Mouse (Mus musculus) midbrain, embryonic 13.5 days (tissue): ENCODE measurements at regions not wholly inside any gene's neighbourhood (a gene's known extent, or its start where the extent isn't known, plus 50 kb on each side); places are given as distances from the start of the nearest gene placed in this dataset.
"Not testable (repeated sequence)": the region's sequence is repeated elsewhere in the genome, so short reads cannot be mapped to it uniquely, and the experiment has no call there.

ENCODE experiments used
- ATAC-seq: fragments of 200-750 bp; cut with Nextera tagmentation; 2 replicates; pipeline ENCODE4 v1.8.0; 2017; ENCODE audit warnings: mild to moderate bottlenecking, moderate TSS enrichment, moderate library complexity
- H3K27ac ChIP-seq: fragments of 300-500 bp; sonication (generic); 2 replicates; pipeline ENCODE4 v1.5.1; 2015; ENCODE audit warnings: inconsistent platforms, mild to moderate bottlenecking, moderate library complexity
- H3K27me3 ChIP-seq: fragments of 300-500 bp; sonication (generic); 2 replicates; pipeline ENCODE4 v1.6.1; 2015; ENCODE audit warnings: mild to moderate bottlenecking, inconsistent platforms
- H3K36me3 ChIP-seq: fragments of 300-500 bp; sonication (generic); 2 replicates; pipeline ENCODE4 v1.6.1; 2015; ENCODE audit warnings: mild to moderate bottlenecking, inconsistent platforms
- H3K4me1 ChIP-seq: fragments of 300-500 bp; sonication (generic); replicated peaks from 2 replicates; pipeline ENCODE4 v1.6.1; 2015; ENCODE audit warnings: inconsistent platforms
- H3K4me2 ChIP-seq: fragments of 300-500 bp; sonication (generic); replicated peaks from 2 replicates; pipeline ENCODE4 v1.6.1; 2015; ENCODE audit warnings: moderate library complexity, mild to moderate bottlenecking, inconsistent platforms
- H3K4me3 ChIP-seq: fragments of 300-500 bp; sonication (generic); replicated peaks from 2 replicates; pipeline ENCODE4 v1.5.1; 2015; ENCODE audit warnings: mild to moderate bottlenecking, inconsistent platforms
- H3K9ac ChIP-seq: fragments of 300-500 bp; sonication (generic); replicated peaks from 2 replicates; pipeline ENCODE4 v1.6.1; 2015; ENCODE audit warnings: mild to moderate bottlenecking, inconsistent platforms
- H3K9me3 ChIP-seq: fragments of 300-500 bp; sonication (generic); 2 replicates; pipeline ENCODE4 v1.6.1; 2016; ENCODE audit warnings: mild to moderate bottlenecking, inconsistent platforms
- WGBS: fragments of 180-500 bp; shearing (Covaris S2); methylation state at CpG from one replicate; pipeline ENCODE4 v1.1.7; 2015; 5-methylcytosine and 5-hydroxymethylcytosine counted together

DNA sequence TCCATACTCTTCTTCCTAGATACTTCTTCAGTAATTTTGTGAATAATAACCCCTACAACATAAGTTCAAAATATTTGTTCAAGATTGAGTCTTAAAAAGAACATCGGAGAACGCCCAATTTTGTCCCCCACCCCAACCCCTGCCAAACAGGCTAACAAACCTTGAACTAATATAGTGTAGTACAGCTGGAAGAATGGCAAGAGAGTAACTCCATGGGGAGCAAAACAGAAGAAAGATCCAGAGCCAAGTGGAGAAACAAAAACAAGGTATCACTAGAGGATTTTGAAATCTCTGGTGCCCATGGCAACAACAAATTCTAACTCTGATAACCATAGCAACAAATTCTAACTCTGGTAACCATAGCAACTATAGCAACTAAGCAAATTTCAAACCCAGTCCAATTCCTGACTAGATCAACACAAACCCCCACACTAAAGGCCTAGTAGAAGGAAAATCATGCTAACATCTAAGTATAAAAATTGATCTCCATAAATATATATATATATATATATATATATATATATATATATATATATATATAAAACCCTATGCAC is 74.2 kb upstream of the Magee2 start:
- Histone ChIP-seq H3K9me3 (no peaks in the 10 kb centered on the region), H3K27ac (no peak overlapping the region), H3K36me3 (no peaks in the 10 kb centered on the region), H3K4me1 (no peaks in the 10 kb centered on the region), H3K27me3 (peaks cover 47% of the 10 kb centered on the region), H3K4me3 (no peak overlapping the region), H3K4me2 (no peak overlapping the region), H3K9ac (no peak overlapping the region)
- no peak for ATAC-seq
- 83% methylated on average over 2 of the region's 2 CpGs for WGBS

DNA sequence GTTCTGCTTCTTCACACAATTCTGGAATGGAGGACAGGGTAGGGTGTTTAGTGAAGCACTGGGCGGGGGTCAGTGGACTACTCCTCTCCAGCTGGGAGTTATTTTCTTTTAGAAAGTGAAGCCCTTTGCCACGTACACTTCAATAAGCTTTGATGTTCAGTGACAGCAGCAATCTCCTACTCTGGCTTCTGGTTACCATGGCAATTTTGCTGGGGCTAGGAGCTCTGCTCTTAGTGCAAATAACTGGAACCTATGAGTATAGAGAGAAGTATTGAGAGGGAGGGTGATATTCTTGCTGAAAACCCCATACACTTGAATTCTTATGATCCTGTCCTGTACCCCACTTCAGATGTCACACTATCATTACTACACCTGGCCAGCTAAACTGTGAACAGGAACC is 94.5 kb upstream of the Magee2 start:
- no peaks in the 10 kb centered on the region for H3K4me1 ChIP-seq
- no peaks in the 10 kb centered on the region for H3K36me3 ChIP-seq
- no peaks in the 10 kb centered on the region for H3K9me3 ChIP-seq
- H3K27me3 ChIP-seq = peaks cover 32% of the 10 kb centered on the region; the same call in 1 of the 2 replicates
- no peak overlapping the region for H3K27ac ChIP-seq
- no peak overlapping the region for H3K4me3 ChIP-seq
- H3K4me2 ChIP-seq = no peak overlapping the region
- 28% methylated on average over 2 of the region's 2 CpGs for WGBS
- no peak overlapping the region for H3K9ac ChIP-seq
- ATAC-seq = peak; percentile 62

DNA sequence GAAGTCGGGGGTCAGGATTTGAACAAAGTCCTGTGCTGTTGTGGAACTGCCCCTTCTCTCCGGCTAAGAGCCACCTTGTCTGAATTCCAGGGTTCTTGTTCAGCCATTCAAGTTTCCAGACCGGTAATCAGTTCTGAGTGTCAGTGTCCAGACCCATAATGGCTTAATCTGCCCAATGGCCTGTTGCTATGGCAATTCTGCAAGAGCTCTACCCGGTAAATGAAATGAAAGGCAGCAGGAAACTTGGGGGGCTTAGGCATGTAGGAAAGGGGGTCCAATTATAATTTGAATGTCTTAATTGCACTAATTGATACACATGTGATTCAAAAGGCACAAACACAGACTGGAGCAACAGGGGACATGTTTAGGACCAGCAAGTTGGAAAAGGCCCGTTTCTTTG is 95.7 kb upstream of the Magee2 start:
- H3K27me3 ChIP-seq = peaks cover 35% of the 10 kb centered on the region
- not testable (repeated sequence) for H3K36me3 ChIP-seq, H3K4me2 ChIP-seq, H3K4me3 ChIP-seq, H3K4me1 ChIP-seq, H3K9me3 ChIP-seq, H3K9ac ChIP-seq, H3K27ac ChIP-seq, ATAC-seq
- WGBS = 31% methylated on average over 4 of the region's 5 CpGs

DNA sequence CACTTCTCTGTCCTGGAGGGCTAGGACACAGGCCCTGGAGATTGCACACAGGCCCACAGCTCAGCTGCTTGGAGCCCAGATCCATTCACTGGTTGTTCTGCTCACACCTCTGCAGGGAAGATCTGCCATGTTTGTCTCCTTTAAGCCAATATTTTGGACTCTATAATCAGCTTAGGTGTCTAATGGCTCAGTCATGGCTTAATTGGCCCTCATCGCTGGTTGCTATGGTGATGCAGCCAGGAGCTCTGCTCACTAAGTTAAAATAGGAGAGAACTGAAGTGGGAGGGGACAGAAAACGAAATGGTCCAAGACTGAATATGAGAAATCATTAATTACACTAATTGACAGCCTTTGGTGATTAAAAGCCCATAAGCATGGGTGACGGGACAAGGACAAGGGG is 96.3 kb upstream of the Magee2 start:
- not testable (repeated sequence) for ATAC-seq, H3K4me2 ChIP-seq, H3K36me3 ChIP-seq, H3K4me3 ChIP-seq, H3K9me3 ChIP-seq, H3K27ac ChIP-seq, H3K9ac ChIP-seq, H3K4me1 ChIP-seq
- peaks cover 38% of the 10 kb centered on the region for H3K27me3 ChIP-seq
- 64% methylated on average over 1 of the region's 3 CpGs for WGBS

DNA sequence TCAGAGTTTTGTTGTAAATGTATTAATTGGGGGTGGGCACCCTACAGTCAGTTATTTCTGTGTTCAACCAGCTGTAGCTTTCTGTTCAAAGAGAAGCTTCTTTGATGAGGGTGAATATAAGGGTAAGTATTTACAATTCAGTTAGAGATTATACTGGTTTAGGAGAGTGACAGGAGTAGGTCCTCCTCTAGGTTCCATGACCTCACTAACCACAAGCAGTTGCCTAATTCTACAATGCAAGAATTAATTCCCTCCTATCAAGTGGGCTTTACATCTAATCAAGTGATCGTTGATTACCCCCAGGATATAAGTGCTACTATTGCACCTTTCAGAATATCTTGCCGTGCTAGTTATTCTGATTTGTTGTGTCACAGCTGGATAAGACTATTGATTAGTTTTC is 101.1 kb upstream of the Pbdc1 start:
- H3K9me3 ChIP-seq = no peaks in the 10 kb centered on the region
- H3K4me1 ChIP-seq = no peaks in the 10 kb centered on the region
- no peaks in the 10 kb centered on the region for H3K36me3 ChIP-seq
- no peak overlapping the region for H3K27ac ChIP-seq
- 76% methylated on average over 2 of the region's 2 CpGs for WGBS
- H3K9ac ChIP-seq = no peak overlapping the region
- H3K4me3 ChIP-seq = no peak overlapping the region
- no peak overlapping the region for H3K4me2 ChIP-seq
- H3K27me3 ChIP-seq = peaks cover 41% of the 10 kb centered on the region
- ATAC-seq = no peak

DNA sequence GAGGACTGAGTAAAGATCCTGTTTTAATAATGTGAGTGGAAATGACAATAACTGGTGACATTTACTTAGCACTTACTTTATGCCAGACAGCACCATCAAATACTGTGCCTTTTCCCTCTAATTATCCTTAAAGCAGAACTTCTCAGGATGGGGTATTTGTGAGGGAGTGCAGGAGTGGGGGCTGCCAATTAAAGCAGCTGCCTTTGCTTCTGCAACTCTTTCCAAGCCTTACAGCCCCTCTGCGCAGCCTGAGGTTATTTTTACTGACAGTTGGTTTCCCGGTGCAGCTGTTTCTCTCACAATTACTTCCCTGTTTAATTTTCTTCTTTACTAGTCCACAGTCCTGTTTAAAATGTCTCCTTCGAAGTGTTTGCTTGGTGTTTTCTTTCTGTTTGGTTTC is 76.3 kb upstream of the Pbdc1 start:
- Histone ChIP-seq H3K36me3 (no peaks in the 10 kb centered on the region), H3K27ac (no peak overlapping the region), H3K27me3 (peaks cover 68% of the 10 kb centered on the region), H3K4me2 (no peak overlapping the region), H3K4me1 (no peaks in the 10 kb centered on the region), H3K9me3 (no peaks in the 10 kb centered on the region), H3K4me3 (no peak overlapping the region), H3K9ac (no peak overlapping the region)
- WGBS = 64% methylated on average over 3 of the region's 3 CpGs
- ATAC-seq = no peak

DNA sequence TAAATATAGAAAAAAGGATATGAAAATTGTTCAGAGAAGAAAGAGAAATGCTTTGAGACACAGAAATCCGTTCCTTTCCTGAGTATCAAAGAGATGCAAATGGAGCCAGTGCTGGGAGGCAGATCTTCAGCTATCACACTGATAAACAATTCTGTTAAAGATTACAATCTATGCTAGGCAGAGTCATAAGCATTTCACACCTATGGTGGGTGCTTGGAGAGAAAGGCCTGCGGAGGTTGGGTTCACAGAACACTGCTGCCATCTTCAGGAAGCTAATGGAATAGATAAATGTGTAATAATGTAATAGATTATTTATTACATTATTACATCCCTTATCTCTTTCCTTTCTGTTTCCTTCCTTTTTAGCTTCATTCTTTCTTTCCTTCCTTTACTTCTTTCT is 73.1 kb upstream of the Pbdc1 start:
- 10% methylated on average over 2 of the region's 2 CpGs for WGBS

More for the DNA sequence above, 73.1 kb upstream of the Pbdc1 start:
- no peak overlapping the region for H3K9ac ChIP-seq
- no peak overlapping the region for H3K4me2 ChIP-seq
- H3K9me3 ChIP-seq = no peaks in the 10 kb centered on the region
- H3K27me3 ChIP-seq = peaks cover 66% of the 10 kb centered on the region
- H3K4me1 ChIP-seq = no peaks in the 10 kb centered on the region
- no peak overlapping the region for H3K27ac ChIP-seq
- no peak overlapping the region for H3K4me3 ChIP-seq
- H3K36me3 ChIP-seq = no peaks in the 10 kb centered on the region
- no peak; the same call in 1 of the 2 replicates for ATAC-seq
